ENCODE assay signal across 22 mouse cellular contexts in genomic region chr4:139572928-139573512, GRCm38 (mm10). TPM values are rescaled to one million over a fixed set of nuclear protein-coding genes. Genes with fewer than 3 reads are reported as not detected.
A peak's percentile ranks its signal among the peaks of the same experiment; 100 is the strongest.
DNase-seq lines count a peak whose midpoint lies in the region; ATAC-seq and TF ChIP-seq lines count a peak whose summit lies in the region.
"Had no signal": no experiment of that assay in that cellular context is flagged by ENCODE, and none has a peak within 500 bp of the region (broad histone marks: within the 10 kb centered on the region; RNA-seq: fewer than 3 reads in every experiment).

No protein-coding gene starts in this region.

- no peak overlapping the region for H3K4me3 ChIP-seq in kidney, embryonic 14.5 days (ENCODE audit: low read length)
- H3K4me3 ChIP-seq in midbrain, embryonic 11.5 days (ENCODE audit: low read depth, low read length): no peak overlapping the region
- no peak overlapping the region for H3K4me3 ChIP-seq in midbrain, embryonic 15.5 days
- no peak overlapping the region for H3K4me3 ChIP-seq in embryonic facial prominence, embryonic 13.5 days
- no peak overlapping the region for H3K4me3 ChIP-seq in left cerebral cortex, adult 2 months

- intact Hi-C loops in left cerebral cortex, adult 2 months (cut with DNase I): loop anchor here (5.0 kb wide), 1 partner anchor 81 kb away; no protein-coding TSS in a partner anchor

- no peaks in the 10 kb centered on the region for H3K9me3 ChIP-seq in kidney, embryonic 14.5 days (ENCODE audit: control insufficient read depth, low read length)
- H3K9me3 ChIP-seq in midbrain, embryonic 11.5 days (ENCODE audit: control insufficient read depth, low read length): no peaks in the 10 kb centered on the region
- no peaks in the 10 kb centered on the region for H3K9me3 ChIP-seq in midbrain, embryonic 15.5 days
- H3K9me3 ChIP-seq in embryonic facial prominence, embryonic 13.5 days: no peaks in the 10 kb centered on the region
- H3K9me3 ChIP-seq: embryonic facial prominence, embryonic 12.5 days; heart, embryonic 13.5 days; limb, embryonic 12.5 days; liver, embryonic 15.5 days; megakaryocyte, embryonic 14.5 days had no signal

- H3K9ac ChIP-seq in kidney, embryonic 14.5 days (ENCODE audit: low read depth, low read length): no peak overlapping the region
- no peak overlapping the region for H3K9ac ChIP-seq in midbrain, embryonic 11.5 days (ENCODE audit: low read length)
- no peak overlapping the region for H3K9ac ChIP-seq in midbrain, embryonic 15.5 days
- peak overlapping the region; percentile 69; the same call in 1 of the 2 replicates for H3K9ac ChIP-seq in embryonic facial prominence, embryonic 13.5 days

- 90% methylated on average over 12 of the region's 12 CpGs for WGBS in kidney, embryonic 14.5 days
- WGBS in midbrain, embryonic 11.5 days: 85% methylated on average over 12 of the region's 12 CpGs
- WGBS in midbrain, embryonic 15.5 days: 85% methylated on average over 12 of the region's 12 CpGs
- WGBS in embryonic facial prominence, embryonic 13.5 days: 79% methylated on average over 12 of the region's 12 CpGs

- H3K27ac ChIP-seq in kidney, embryonic 14.5 days (ENCODE audit: low read depth, low read length): no peak overlapping the region
- H3K27ac ChIP-seq in midbrain, embryonic 11.5 days (ENCODE audit: low read depth, low read length): no peak overlapping the region
- H3K27ac ChIP-seq in midbrain, embryonic 15.5 days: no peak overlapping the region; the same call in 1 of the 2 replicates
- no peak overlapping the region for H3K27ac ChIP-seq in embryonic facial prominence, embryonic 13.5 days
- no peak overlapping the region for H3K27ac ChIP-seq in left cerebral cortex, adult 2 months
- H3K27ac ChIP-seq: liver, embryonic 15.5 days had no signal

- TF ChIP-seq CTCF in left cerebral cortex, adult 2 months (IDR thresholded peaks at IDR 0.05): no peak

- no peaks in the 10 kb centered on the region for H3K36me3 ChIP-seq in kidney, embryonic 14.5 days (ENCODE audit: control insufficient read depth, insufficient read depth, low read length)
- H3K36me3 ChIP-seq in midbrain, embryonic 11.5 days (ENCODE audit: control insufficient read depth, insufficient read depth, low read length): no peaks in the 10 kb centered on the region
- no peaks in the 10 kb centered on the region for H3K36me3 ChIP-seq in midbrain, embryonic 15.5 days (replicated peaks)
- H3K36me3 ChIP-seq in embryonic facial prominence, embryonic 13.5 days: no peaks in the 10 kb centered on the region
- H3K36me3 ChIP-seq: embryonic facial prominence, embryonic 12.5 days; heart, embryonic 13.5 days; limb, embryonic 12.5 days; liver, embryonic 15.5 days had no signal

- H3K4me2 ChIP-seq in kidney, embryonic 14.5 days (replicated peaks; ENCODE audit: low read depth, low read length): no peak overlapping the region
- H3K4me2 ChIP-seq in midbrain, embryonic 11.5 days: no peak overlapping the region
- no peak overlapping the region for H3K4me2 ChIP-seq in midbrain, embryonic 15.5 days
- H3K4me2 ChIP-seq in embryonic facial prominence, embryonic 13.5 days: no peak overlapping the region

- peak; percentile 41 for DNase-seq in kidney, adult 11 months
- peak; percentile 69 for DNase-seq in midbrain, embryonic 11.5 days (ENCODE audit: low spot score, missing footprints)
- DNase-seq in left cerebral cortex, adult 2 months (ENCODE audit: extremely low spot score in 1 of 2, low spot score in 2 of 2): no peak
- DNase-seq in thymus, postnatal 14 days: no peak
- DNase-seq: forebrain, postnatal 0 days; heart, postnatal 36 days; kidney, adult 18-20 months; lung, postnatal 10 days; thymus, adult 2 months had no signal

- ATAC-seq in kidney, embryonic 14.5 days (ENCODE audit: low FRiP score, low TSS enrichment): no peak
- ATAC-seq in midbrain, embryonic 11.5 days (ENCODE audit: low FRiP score): no peak
- ATAC-seq in midbrain, embryonic 15.5 days (replicated peaks): no peak
- ATAC-seq in embryonic facial prominence, embryonic 13.5 days (ENCODE audit: insufficient number of reproducible peaks, insufficient read depth, low FRiP score, low TSS enrichment, low read depth): no peak

- no peaks in the 10 kb centered on the region; the same call in 1 of the 2 replicates for H3K27me3 ChIP-seq in kidney, embryonic 14.5 days (ENCODE audit: control insufficient read depth, insufficient read depth, low read length)
- no peaks in the 10 kb centered on the region for H3K27me3 ChIP-seq in midbrain, embryonic 11.5 days (ENCODE audit: control insufficient read depth, insufficient read depth, low read length)
- H3K27me3 ChIP-seq in midbrain, embryonic 15.5 days (replicated peaks): no peaks in the 10 kb centered on the region
- H3K27me3 ChIP-seq in embryonic facial prominence, embryonic 13.5 days: peaks cover 5% of the 10 kb centered on the region
- H3K27me3 ChIP-seq: embryonic facial prominence, embryonic 12.5 days; limb, embryonic 12.5 days had no signal

- peaks cover 30% of the 10 kb centered on the region for H3K4me1 ChIP-seq in kidney, embryonic 14.5 days (ENCODE audit: control insufficient read depth, insufficient read depth, low read length)
- peaks cover 14% of the 10 kb centered on the region for H3K4me1 ChIP-seq in midbrain, embryonic 11.5 days (ENCODE audit: control insufficient read depth, insufficient read depth, low read length)
- peaks cover 29% of the 10 kb centered on the region for H3K4me1 ChIP-seq in midbrain, embryonic 15.5 days
- H3K4me1 ChIP-seq in embryonic facial prominence, embryonic 13.5 days: peaks cover 28% of the 10 kb centered on the region

RNA-seq across cellular contexts. Expression of gene Gm21969, which starts 30.0 kb away (rescaled TPM):
- polyA plus RNA-seq in kidney, embryonic 14.5 days (2014; fragmentation: Nextera tagmentation; extraction: Ambion mirVana): not detected in 2 replicates
- not detected in 2 replicates for polyA plus RNA-seq in midbrain, embryonic 11.5 days (2014; fragmentation: Nextera tagmentation; extraction: Ambion mirVana)
- polyA plus RNA-seq in midbrain, embryonic 15.5 days (2015; fragmentation: Nextera tagmentation; extraction: Ambion mirVana): not detected in 2 replicates
- not detected in 2 replicates for polyA plus RNA-seq in embryonic facial prominence, embryonic 13.5 days (2015; fragmentation: Nextera tagmentation; extraction: Ambion mirVana)
- not detected for total RNA-seq in left cerebral cortex, adult 2 months (2021)
- total RNA-seq: common myeloid progenitor, adult 5-6 weeks; forebrain, postnatal 0 days; gastrocnemius, adult 18-20 months; heart, postnatal 36 days; left cerebral cortex, adult 8-10 months had no signal
- polyA plus RNA-seq: embryonic facial prominence, embryonic 12.5 days; forebrain, postnatal 0 days; gonadal fat pad, adult 2 months; heart, embryonic 13.5 days; limb, embryonic 12.5 days; liver, embryonic 15.5 days; small intestine, adult 2 months; thymus, adult 2 months had no signal

RNA-seq across cellular contexts. Expression of gene Iffo2, which starts 42.7 kb away (rescaled TPM):
- polyA plus RNA-seq in kidney, embryonic 14.5 days (2014; fragmentation: Nextera tagmentation; extraction: Ambion mirVana): 7.1 and 9.4 TPM in 2 replicates
- polyA plus RNA-seq in midbrain, embryonic 11.5 days (2014; fragmentation: Nextera tagmentation; extraction: Ambion mirVana): 1.8 and 3.3 TPM in 2 replicates
- 4.1 and 4.3 TPM in 2 replicates for polyA plus RNA-seq in midbrain, embryonic 15.5 days (2015; fragmentation: Nextera tagmentation; extraction: Ambion mirVana)
- polyA plus RNA-seq in embryonic facial prominence, embryonic 13.5 days (2015; fragmentation: Nextera tagmentation; extraction: Ambion mirVana): 4.0 and 4.3 TPM in 2 replicates
- 10 to 100 TPM; 18.8 to 20.0 TPM for total RNA-seq in left cerebral cortex, adult 2 months (2021)

RNA-seq across cellular contexts. Expression of gene Aldh4a1, which starts 49.6 kb away (rescaled TPM):
- 31.3 and 37.3 TPM in 2 replicates for polyA plus RNA-seq in kidney, embryonic 14.5 days (2014; fragmentation: Nextera tagmentation; extraction: Ambion mirVana)
- 9.9 and 11.2 TPM in 2 replicates for polyA plus RNA-seq in midbrain, embryonic 11.5 days (2014; fragmentation: Nextera tagmentation; extraction: Ambion mirVana)
- 27.1 and 32.0 TPM in 2 replicates for polyA plus RNA-seq in midbrain, embryonic 15.5 days (2015; fragmentation: Nextera tagmentation; extraction: Ambion mirVana)
- 29.5 and 29.6 TPM in 2 replicates for polyA plus RNA-seq in embryonic facial prominence, embryonic 13.5 days (2015; fragmentation: Nextera tagmentation; extraction: Ambion mirVana)
- total RNA-seq in left cerebral cortex, adult 2 months (2021): 10 to 100 TPM; 16.9 to 17.0 TPM

Comparison
In these comparisons a context has a peak if more than half of its experiments do, and no peak if none do; other contexts are left out.
1. DNase-seq: peak in kidney, adult 11 months (single experiment) and midbrain, embryonic 11.5 days (single experiment); none in left cerebral cortex, adult 2 months (0 of 2) and thymus, postnatal 14 days (single experiment).